Comparison of ENCODE assay signal across 27 mouse cellular contexts in the genomic region with DNA sequence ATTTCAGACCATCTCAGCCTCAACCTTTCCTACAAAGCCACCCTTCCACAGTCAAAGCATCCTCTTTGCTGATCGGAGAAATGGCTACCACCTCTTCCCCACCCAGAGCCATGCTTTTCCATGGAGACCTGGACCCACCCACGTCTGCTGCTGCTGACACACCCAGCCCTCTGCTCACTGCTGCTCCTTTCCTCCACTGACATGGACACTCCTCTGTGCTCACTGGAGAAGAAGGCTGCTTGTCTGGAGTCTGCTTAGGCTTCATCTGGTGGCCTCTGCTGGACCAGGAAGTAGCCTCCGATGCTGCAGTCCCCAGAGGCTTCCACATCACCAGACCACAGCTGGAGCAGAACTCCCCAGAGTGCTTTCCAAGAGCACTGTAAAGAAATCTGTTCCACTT. TPM values are rescaled to one million over a fixed set of nuclear protein-coding genes. Genes with fewer than 3 reads are reported as not detected.
DNase-seq lines count a peak whose midpoint lies in the region; ATAC-seq lines count a peak whose summit lies in the region.
"Had no signal": no experiment of that assay in that cellular context is flagged by ENCODE, and none has a peak within 500 bp of the region (broad histone marks: within the 10 kb centered on the region; RNA-seq: fewer than 3 reads in every experiment).

No protein-coding gene starts in this region.

- H3K36me3 ChIP-seq in megakaryocyte, embryonic 14.5 days (replicated peaks; ENCODE audit: low read length) = peaks cover 95% of the 10 kb centered on the region
- H3K36me3 ChIP-seq: embryonic facial prominence, embryonic 13.5 days; embryonic facial prominence, embryonic 15.5 days; forebrain, embryonic 10.5 days; forebrain, embryonic 12.5 days had no signal

- peak; percentile 95 for DNase-seq in heart, adult 11 months
- DNase-seq in heart, postnatal 4 days = no peak
- peak; percentile 21 for DNase-seq in retina, embryonic 14.5 days (ENCODE audit: low spot score)
- DNase-seq in retina, postnatal 1 day = no peak
- DNase-seq: adrenal gland, adult 2 months; adrenal gland, postnatal 10 days; adrenal gland, postnatal 25 days; B cell, adult 2 months; cerebellum, adult 11 months; cerebellum, adult 18-20 months; cerebellum, adult 8-10 months; cerebellum, adult 9-11 months; cerebellum, postnatal 14 days; cerebellum, postnatal 36 days; embryo, embryonic 11 days had no signal

- H3K27me3 ChIP-seq in megakaryocyte, embryonic 14.5 days (replicated peaks) = no peaks in the 10 kb centered on the region
- H3K27me3 ChIP-seq: CH12.LX; embryonic facial prominence, embryonic 13.5 days; embryonic facial prominence, embryonic 15.5 days; forebrain, embryonic 12.5 days had no signal

- H3K4me3 ChIP-seq in megakaryocyte, embryonic 14.5 days (replicated peaks) = peak overlapping the region; percentile 62
- H3K4me3 ChIP-seq: embryonic facial prominence, embryonic 13.5 days; embryonic facial prominence, embryonic 15.5 days; erythroblast, embryonic 14.5 days; forebrain, embryonic 10.5 days; forebrain, embryonic 12.5 days had no signal

- ATAC-seq in megakaryocyte, adult 5-6 weeks (ENCODE audit: poor library complexity, severe bottlenecking) = no peak
- ATAC-seq: CD4-positive, CD25-positive, alpha-beta regulatory T cell, adult 4 months; forebrain, embryonic 14.5 days; forebrain, embryonic 16.5 days had no signal

- no peaks in the 10 kb centered on the region for H3K9me3 ChIP-seq in megakaryocyte, embryonic 14.5 days
- H3K9me3 ChIP-seq: embryonic facial prominence, embryonic 13.5 days; embryonic facial prominence, embryonic 15.5 days; forebrain, embryonic 10.5 days; forebrain, embryonic 12.5 days; G1E had no signal

- H3K4me1 ChIP-seq in megakaryocyte, embryonic 14.5 days = peaks cover 87% of the 10 kb centered on the region

RNA-seq across cellular contexts. Expression of a gene that starts 34.8 kb away (rescaled TPM):
- total RNA-seq in heart, postnatal 4 days (2021) = 1 to 10 TPM; 6.2 to 6.9 TPM
- 85.5 and 255 TPM in 2 replicates for polyA plus RNA-seq in megakaryocyte, embryonic 14.5 days (2012; ENCODE audit: insufficient read depth, low replicate concordance)
- total RNA-seq in megakaryocyte, adult 5-6 weeks (2015) = 21.6 and 26.5 TPM in 2 replicates
- total RNA-seq in megakaryocyte, adult 5-6 weeks (2017) = 14.8 and 15.1 TPM in 2 replicates

Comparison
In these comparisons a context has a peak if more than half of its experiments do, and no peak if none do; other contexts are left out.
1. DNase-seq: peak in heart, adult 11 months (single experiment) and retina, embryonic 14.5 days (single experiment); none in heart, postnatal 4 days (single experiment) and retina, postnatal 1 day (single experiment).